Mouse (Mus musculus) cerebellum, adult 11 months (tissue): ENCODE results near the gene Plcb4.

Experiments
- DNase-seq: peaks from one replicate; pipeline ENCODE4 v3.0.0; 2022

The Plcb4 gene

GRCm38 (mm10) chr2:135761226-135761802 lies 102.5 kb downstream of the Plcb4 start:
- no peak for DNase-seq

- no peak for DNase-seq
Measured at GRCm38 (mm10) chr2:135764706-135765105, 105.9 kb downstream of the Plcb4 start.

- DNase-seq = no peak
Measured at GRCm38 (mm10) chr2:135766471-135767063, 107.8 kb downstream of the Plcb4 start.

DNA sequence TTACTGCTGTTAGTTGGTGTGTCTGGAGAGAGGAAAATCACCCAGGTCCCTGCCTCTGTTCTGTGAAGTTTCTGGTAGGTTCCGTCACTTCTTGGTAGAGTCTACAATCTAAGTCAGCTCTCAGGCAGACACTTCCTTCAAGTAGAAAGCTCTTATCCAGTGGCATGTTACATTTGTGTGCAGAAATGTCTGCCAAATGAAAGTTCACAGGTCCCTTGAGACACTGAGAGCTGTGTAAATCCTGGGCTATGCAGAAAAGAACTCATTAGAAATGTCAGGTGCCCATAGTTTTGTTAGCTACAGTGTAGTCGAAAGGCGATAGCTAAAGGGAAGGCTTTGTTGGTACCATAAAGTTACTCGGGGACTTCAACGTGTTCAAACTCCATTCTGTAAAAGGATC lies 108.7 kb downstream of the Plcb4 start:
- no peak for DNase-seq

- no peak for DNase-seq
Measured at GRCm38 (mm10) chr2:135769701-135770100, 110.9 kb downstream of the Plcb4 start.

GRCm38 (mm10) chr2:135770226-135770625 lies 111.4 kb downstream of the Plcb4 start:
- DNase-seq = no peak

- DNase-seq = no peak
Measured at GRCm38 (mm10) chr2:135773194-135773972, 114.6 kb downstream of the Plcb4 start.

- no peak for DNase-seq
Measured at GRCm38 (mm10) chr2:135775026-135775425, 116.2 kb downstream of the Plcb4 start.

DNA sequence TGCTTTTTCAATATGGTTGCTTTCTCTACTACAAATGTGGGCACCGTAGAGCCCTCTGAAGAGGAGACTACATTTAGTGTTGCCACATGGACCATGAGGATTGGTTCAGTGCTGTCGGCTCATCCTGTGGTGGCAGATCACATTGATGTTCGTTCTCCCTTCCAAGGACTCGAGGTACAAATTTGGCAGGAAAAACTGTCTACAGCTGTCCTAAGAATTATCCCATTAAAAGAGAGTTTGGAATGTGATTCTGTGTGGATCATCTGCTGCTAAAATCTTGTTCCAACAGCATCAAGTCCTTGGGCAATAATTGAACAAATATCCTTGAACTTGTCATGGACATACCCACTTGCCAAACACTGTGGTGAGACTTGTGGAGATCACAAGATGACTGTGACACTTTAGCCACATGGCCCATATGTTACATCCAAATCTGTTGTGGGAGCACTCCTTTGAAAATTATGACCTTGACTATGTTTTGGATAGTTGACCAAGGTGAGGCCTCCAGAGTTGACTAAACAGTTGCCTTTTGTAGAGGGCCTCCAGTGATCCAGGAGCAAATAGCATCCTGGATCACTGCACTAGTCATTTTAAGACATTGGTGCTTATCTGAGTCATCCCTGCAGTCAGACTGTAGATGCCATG lies 117.4 kb downstream of the Plcb4 start:
- no peak for DNase-seq

DNA sequence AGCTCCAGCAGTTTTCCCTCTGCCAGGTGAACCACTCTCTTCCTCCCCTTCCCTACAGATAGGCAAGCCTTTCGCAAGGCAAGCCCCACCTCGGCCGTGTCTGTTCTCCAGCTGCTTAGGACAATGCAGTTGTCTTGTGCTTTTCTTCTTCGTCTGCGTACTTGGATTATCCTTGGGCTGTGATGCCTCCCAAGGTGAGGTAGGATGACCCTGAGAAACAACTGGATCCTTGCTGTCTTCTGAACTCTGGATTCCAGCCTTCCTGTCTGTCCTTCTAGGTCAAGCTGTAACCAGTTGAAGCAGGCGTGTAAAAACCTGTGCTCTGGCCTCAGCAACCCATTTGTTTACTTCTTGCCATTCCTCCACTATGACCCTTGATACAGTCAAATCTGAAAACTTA lies 122.6 kb downstream of the Plcb4 start:
- DNase-seq = no peak

GRCm38 (mm10) chr2:135787415-135787814 lies 128.6 kb downstream of the Plcb4 start:
- DNase-seq = no peak

GRCm38 (mm10) chr2:135792907-135793306 lies 134.1 kb downstream of the Plcb4 start:
- no peak for DNase-seq

DNA sequence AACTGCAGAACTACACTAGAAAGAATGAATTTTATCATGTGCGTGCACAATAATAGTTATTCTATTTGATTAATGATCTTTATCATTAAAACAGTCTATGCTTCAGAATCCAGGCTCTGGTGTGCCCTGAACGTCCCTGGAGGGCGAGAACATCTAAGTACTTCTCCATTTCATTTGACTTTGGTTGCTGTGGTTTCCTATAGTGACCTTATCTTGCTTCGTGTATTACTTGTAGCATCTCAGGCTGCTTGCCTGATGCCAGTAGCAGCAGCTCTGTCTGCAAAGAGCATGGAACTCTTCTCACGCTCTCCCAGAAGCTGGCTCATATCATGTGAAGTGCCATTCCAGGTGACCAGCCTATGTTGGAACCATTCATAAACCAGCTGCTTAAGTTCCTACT lies 137.9 kb downstream of the Plcb4 start:
- DNase-seq = no peak

- DNase-seq = no peak
Measured at GRCm38 (mm10) chr2:135797677-135798546, 139.1 kb downstream of the Plcb4 start.

GRCm38 (mm10) chr2:135799149-135799770 lies 140.4 kb downstream of the Plcb4 start:
- no peak for DNase-seq

DNA sequence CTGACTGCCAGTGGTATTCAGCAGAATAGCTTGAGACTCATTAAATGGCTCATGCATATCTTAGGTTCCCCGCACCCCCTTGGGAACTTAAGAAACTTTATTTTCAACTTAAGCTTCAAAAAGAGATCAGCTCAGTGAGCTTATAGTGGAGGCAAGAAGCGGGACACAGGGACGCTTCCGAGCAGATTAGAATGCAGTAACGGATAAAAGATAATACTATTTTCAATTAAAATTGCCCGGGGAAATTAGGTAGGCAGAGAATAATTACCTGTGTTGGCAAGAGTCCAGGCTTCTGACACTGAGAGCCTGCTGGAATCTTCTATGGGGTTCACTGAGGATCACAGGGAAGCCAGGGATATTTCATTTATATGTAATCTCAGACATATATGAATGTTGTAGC lies 141.6 kb downstream of the Plcb4 start:
- no peak for DNase-seq

GRCm38 (mm10) chr2:135802878-135803450 lies 144.2 kb downstream of the Plcb4 start:
- peak; percentile 41 for DNase-seq

GRCm38 (mm10) chr2:135805748-135806685 lies 147.2 kb downstream of the Plcb4 start:
- DNase-seq = peak; percentile 58

DNA sequence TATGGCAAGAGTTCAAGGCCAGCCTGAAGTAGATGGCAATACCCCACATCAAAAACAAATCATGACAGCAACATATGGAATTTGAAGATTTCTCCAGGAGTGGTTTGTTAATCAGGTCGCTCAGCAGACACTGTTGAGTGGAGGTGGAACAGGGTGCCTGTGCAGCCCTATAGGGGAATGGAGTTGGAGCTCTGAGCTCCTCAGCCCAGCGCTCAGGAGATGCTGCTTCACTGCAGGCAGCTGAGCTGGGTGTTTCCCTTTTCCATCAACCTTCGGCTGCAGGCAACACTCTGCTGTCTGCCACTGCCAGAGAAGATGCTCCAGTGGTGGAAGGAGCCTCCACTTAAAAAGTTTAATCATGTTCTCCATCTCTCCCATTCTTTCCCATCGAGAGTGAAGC lies 149.5 kb downstream of the Plcb4 start:
- no peak for DNase-seq

- DNase-seq = no peak
Measured at GRCm38 (mm10) chr2:135810841-135811240, 152.0 kb downstream of the Plcb4 start.
